Mouse (Mus musculus) embryo, embryonic 10 days (tissue): ENCODE results near the gene Peak1.
A peak's percentile ranks its signal among the peaks of the same experiment; 100 is the strongest.
"Not testable (repeated sequence)": the region's sequence is repeated elsewhere in the genome, so short reads cannot be mapped to it uniquely, and the experiment has no call there.

Source experiments
- DNase-seq: peaks from one replicate; pipeline ENCODE4 v3.0.0-alpha.2; 2015; ENCODE audit warnings: low spot score

Gene Peak1

DNA sequence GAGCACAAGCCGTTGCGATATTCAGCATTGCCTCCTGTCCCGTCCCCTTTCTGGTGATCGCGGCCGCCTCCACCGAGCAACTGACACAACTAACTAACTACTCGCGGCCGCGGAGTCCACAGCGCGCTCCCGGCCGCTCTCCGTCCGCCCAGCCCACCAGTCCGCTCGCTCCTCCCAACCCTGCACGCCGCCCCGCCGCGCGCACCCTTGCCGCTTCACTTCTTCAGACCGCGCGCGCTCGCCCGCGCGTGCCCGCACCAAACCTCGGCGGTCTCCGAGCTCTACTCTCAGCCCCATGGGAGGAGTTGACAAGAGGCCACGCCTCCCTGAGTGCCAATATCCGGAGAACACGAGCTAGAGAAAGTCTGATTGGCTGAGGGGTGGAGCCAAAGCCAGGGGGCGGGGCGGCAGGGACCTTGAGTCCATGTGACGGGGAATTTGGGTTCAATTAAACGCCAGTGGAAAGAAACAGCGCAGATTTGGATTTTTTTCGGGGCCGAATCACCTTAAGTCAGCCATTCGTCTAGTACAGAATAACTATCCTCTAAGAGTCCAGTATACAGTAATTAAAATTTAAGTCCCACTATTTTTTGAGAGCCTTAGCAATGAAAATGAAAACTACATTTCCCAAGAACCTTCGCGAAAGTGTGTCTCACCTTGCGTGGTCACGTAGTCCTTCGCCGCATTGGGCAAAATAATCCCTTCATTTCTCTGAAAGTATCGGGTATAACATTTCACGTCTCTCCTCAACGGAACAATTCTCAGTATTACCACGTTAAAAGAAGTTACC is at the start of gene Peak1, which contains the start of gene Hmg20a:
TSS of gene Peak1 (minus strand) at position 120 of the 790 bp plus-strand sequence.
TSS of gene Hmg20a (plus strand) at position 662 of the 790 bp plus-strand sequence.
- peak; percentile 100 for DNase-seq

DNA sequence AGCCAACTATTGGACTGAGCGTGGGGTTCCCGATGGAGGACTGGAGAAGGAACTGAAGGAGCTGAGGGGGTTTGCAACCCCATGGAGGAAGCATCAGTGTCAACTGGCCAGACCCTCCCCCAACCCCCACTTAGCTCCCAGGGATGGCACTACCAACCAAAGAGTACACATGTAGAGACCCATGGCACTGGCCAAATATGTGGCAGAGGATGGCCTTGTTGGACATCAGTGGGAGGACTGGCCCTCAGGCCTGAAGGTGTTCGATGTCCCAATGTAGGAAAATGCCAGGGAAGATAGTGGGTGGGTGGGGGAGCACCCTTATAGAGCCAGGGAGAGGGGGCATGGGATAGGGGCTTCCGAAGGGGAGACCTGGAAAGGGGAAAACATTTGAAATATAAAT is 48.4 kb upstream of the Peak1 start:
- no peak for DNase-seq

- peak; percentile 60 for DNase-seq
Observed at GRCm38 (mm10) chr9:56464863-56465654, 47.2 kb upstream of the Peak1 start.

DNA sequence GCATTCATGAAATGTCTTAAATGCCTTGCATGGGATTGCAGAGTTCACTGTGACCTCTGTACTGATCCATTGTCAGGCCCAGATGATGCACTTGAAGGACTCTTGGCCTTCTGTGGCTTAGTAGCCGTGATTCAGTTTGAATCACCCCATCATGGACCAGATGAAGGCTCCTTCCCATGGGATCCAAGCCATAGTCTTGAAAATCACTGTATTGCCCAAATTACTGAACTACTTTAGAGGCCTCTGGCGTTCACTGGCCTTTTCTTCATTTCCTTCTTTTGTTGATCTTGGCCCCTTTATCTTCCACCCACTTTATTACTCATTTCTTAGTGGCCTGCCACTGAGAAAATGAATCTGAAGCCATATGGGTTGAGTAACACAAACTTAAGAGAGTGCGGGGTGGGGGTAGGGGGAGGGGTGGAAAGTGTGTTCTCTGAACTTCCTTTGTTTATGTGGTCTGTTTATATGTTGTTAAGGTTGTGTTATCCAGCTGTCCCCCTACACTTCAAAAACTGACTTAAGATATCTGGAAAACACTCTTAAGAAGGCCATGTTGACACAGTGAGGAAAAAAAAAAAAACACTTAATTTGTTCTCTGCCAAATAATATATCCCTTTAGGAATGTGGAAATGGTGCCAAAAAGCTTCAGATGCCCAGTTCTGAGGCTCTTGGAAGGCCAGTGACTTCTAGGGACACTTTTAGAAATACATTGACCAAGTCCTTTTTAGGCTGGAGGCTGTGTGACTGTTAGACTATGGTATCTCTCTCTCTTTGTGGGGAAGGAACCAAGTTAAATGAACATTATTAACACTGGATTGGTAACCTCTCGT is 46.0 kb upstream of the Peak1 start:
- no peak for DNase-seq

DNA sequence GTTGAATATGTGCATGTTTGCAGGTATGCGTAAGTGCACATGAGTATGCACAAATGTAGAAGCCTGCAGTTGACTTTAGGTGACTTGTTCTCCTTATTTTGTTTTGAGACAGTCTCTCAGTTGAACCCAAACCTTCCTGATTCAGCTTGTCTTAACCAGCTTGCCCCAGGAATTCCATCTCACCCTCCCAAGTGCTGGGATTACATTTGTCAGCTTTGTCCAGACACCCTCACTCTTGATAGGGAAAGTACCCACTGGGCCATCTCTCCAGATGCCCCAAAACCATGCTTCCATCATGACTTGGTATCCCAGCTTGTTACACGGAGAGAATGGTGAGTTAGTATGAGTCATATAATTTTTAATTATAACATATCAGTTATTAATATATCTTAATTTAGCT is 45.2 kb upstream of the Peak1 start:
- no peak for DNase-seq

DNA sequence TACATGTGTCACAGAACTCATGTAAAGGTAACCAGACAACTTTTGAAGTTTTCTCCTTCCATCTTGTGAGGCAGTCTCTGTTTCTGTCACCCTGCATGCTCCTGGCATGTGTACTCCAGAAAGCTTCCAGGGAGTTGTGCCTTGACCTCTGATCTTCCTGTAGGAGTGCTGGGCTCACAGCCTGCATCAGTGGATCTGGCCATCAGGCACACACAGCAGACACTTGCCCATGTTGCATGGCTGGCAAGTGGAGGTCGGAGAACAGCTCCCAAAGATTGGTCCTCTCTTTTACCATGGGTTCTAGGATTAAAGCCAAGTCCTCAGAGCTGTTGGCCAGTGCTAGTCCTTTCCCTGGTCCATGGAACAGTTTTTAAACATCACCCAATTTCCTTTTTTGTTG is 44.7 kb upstream of the Peak1 start:
- no peak for DNase-seq

GRCm38 (mm10) chr9:56460987-56461386 is 43.1 kb upstream of the Peak1 start:
- no peak for DNase-seq

DNA sequence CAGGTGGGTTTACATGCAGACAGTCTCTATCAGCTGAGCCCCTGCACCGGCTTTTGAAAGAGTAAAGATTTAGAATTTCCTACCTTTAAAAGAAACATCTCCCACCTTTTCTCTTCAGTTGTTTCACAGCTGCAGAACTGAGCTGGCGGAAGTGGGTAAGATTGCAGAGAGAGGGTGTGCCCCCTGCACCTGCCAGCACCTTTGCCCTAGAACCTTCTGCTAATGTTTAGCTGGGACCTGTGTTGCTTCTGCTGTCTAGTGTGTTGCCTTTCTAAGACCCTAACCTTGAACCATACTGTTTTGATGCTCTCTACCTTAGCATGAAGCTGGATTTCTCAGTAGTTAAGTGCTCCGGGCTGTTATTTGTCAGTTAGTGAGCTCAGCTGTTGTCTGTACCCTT is 38.6 kb upstream of the Peak1 start:
- no peak for DNase-seq

GRCm38 (mm10) chr9:56453038-56453815 is 35.4 kb upstream of the Peak1 start:
- DNase-seq, result no peak

- DNase-seq, result no peak
Observed at GRCm38 (mm10) chr9:56451570-56451969, 33.7 kb upstream of the Peak1 start.

GRCm38 (mm10) chr9:56439699-56440098 is 21.8 kb upstream of the Peak1 start:
- DNase-seq, result no peak

DNA sequence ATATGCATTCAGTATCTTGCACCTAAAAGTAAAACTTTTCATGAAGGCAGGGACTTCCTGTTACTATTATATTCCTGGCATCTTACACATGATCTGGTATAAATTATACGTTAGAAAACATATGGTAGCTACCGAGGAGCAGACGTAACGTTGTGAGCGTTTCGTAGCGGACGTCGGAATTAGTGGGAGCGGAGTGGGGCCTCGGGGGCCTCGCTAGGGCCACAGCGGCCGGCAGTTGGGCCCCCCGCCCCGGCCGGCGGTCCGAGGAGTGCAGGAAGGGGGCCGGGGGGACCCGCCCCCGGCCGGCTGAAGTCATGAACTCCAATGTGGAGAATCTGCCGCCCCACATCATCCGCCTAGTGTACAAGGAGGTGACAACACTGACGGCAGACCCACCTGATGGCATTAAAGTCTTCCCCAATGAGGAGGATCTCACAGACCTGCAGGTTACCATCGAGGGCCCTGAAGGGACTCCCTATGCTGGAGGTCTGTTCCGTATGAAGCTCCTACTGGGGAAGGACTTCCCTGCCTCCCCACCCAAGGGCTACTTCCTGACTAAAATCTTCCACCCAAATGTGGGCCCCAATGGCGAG is 19.5 kb upstream of the Peak1 start:
- DNase-seq, result not testable (repeated sequence)

- DNase-seq, result no peak
Observed at GRCm38 (mm10) chr9:56435821-56436526, 18.1 kb upstream of the Peak1 start.

DNA sequence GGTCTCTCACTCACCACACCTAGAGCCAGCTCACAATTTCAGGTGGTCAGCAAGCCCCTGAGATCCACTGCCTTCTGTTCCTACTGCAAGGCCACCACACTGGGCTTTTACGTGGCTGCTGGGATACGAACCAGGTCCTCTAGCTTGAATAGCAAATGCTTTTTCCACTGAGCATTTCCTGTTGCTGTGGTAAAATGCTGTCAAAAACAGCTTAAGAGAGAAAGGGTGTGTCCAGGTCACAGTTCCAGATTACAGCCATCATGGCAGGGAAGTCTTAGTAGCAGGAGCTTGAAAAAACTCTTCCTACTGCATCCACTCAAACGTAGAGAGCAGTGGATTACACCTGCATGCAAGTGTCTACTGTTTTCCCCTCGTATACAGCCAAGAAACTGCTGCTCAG is 7.0 kb upstream of the Peak1 start:
- DNase-seq, result no peak

DNA sequence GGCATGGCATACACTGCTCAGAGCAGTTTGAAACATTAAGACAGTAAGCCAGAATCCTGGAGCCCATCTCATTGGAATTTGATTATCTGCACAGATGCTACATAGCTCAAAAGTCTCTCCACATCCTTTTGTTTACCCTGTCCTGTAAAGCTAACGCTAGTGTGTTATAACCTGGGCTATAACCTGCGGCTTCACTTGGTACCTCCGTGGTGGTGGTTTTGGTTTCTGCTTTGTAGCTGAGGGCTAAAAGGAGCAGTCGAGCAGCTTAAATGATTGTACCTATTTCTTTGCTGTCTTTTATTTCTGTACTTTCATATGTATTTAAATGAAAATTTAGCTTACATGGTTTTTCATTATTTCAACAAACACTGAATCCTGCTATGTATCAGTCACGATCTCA is 4.1 kb upstream of the Peak1 start:
- no peak for DNase-seq

- DNase-seq, result no peak
Observed at GRCm38 (mm10) chr9:56420892-56421601, 3.2 kb upstream of the Peak1 start.

- no peak for DNase-seq
Observed at GRCm38 (mm10) chr9:56420236-56420635, 2.4 kb upstream of the Peak1 start.

DNA sequence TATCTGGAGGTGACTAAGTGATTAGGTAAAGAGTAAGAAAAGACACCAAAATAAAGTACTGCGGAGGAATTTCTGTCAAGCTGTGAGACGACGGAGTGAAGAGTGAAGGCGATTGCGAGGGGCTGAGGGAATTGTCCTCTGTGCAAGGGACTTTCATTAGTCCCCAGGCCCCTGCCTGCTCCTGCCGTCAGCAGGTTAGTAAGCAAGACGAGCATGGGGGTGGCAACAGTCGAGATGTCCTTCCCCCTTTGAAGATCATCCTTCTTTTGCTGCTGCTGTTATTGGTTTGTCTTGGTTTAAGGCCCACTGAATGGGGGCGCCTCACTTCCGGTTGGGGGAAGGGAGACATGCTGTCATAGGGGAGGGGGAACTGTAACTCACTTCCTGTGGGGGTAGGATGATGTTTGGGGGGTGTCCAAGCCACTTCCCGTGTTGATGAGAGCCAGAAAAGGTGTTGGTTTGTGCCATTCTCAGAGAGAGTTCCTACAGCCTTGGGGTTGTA is 922 bp upstream of the Peak1 start:
- peak; percentile 78 for DNase-seq

DNA sequence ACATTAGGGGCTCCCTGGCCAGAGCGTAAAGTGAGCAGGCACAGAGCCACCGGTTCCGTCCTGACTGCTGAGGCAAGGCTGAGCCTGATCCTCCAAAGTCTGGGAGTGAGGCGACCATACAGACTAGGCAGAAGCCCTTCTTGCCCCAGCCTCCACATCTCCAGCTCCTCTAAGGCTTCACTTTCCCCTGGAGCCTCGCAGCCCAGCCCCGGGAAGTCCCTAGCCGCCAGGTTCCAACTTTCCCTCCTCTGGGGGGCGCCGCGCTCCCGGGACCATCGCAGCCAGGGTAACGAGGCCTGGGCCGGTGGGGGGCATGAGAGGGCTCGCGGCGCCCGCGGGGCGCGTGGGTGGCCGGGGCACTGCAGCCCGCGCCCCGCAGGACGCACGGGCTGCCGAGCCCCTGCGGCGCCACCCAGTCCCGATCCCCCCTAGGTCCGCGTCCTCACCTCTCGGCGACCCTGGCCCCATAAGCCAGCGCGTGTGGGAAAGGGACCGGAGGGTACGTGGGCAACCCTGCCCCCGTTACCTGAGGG is 386 bp downstream of the Peak1 start:
- peak; percentile 80 for DNase-seq
